Mouse (Mus musculus): ENCODE results near the gene Slc35b4.

Slc35b4 gene

GRCm38 (mm10) chr6:34176864-34177247, at the start of gene Slc35b4:
TSS of gene Slc35b4 (minus strand) at chr6:34177111.
- peak; percentile 95 for DNase-seq (ENCODE audit: low spot score)

- peak; percentile 21 for DNase-seq (ENCODE audit: low spot score)
These were observed 48.2 kb upstream of the Slc35b4 start for GRCm38 (mm10) chr6:34225004-34225599.

GRCm38 (mm10) chr6:34216450-34217319, 39.8 kb upstream of the Slc35b4 start:
- DNase-seq (ENCODE audit: low spot score), result no peak

GRCm38 (mm10) chr6:34205754-34206153, 28.8 kb upstream of the Slc35b4 start:
- DNase-seq (ENCODE audit: low spot score), result no peak

GRCm38 (mm10) chr6:34204971-34205572, 28.2 kb upstream of the Slc35b4 start:
- DNase-seq (ENCODE audit: low spot score), result no peak

- DNase-seq (ENCODE audit: low spot score), result no peak
These were observed 26.6 kb upstream of the Slc35b4 start for GRCm38 (mm10) chr6:34203503-34203902.

- no peak for DNase-seq (ENCODE audit: low spot score)
These were observed 18.1 kb upstream of the Slc35b4 start for GRCm38 (mm10) chr6:34194981-34195380.

- DNase-seq (ENCODE audit: low spot score), result no peak
These were observed 17.0 kb upstream of the Slc35b4 start for GRCm38 (mm10) chr6:34193708-34194475.

GRCm38 (mm10) chr6:34191401-34191800, 14.5 kb upstream of the Slc35b4 start:
- no peak for DNase-seq (ENCODE audit: low spot score)

GRCm38 (mm10) chr6:34189494-34189893, 12.6 kb upstream of the Slc35b4 start:
- DNase-seq (ENCODE audit: low spot score), result no peak

- no peak for DNase-seq (ENCODE audit: low spot score)
These were observed 11.2 kb upstream of the Slc35b4 start for GRCm38 (mm10) chr6:34187986-34188599.

GRCm38 (mm10) chr6:34187273-34187863, 10.5 kb upstream of the Slc35b4 start:
- DNase-seq (ENCODE audit: low spot score), result no peak

- DNase-seq (ENCODE audit: low spot score), result no peak
These were observed 6.4 kb upstream of the Slc35b4 start for GRCm38 (mm10) chr6:34183326-34183725.

- no peak for DNase-seq (ENCODE audit: low spot score)
These were observed 5.0 kb upstream of the Slc35b4 start for GRCm38 (mm10) chr6:34181961-34182360.

- DNase-seq (ENCODE audit: low spot score), result no peak
These were observed 3.0 kb upstream of the Slc35b4 start for GRCm38 (mm10) chr6:34179911-34180310.

- DNase-seq (ENCODE audit: low spot score), result no peak
These were observed 2.1 kb upstream of the Slc35b4 start for GRCm38 (mm10) chr6:34179007-34179406.

- DNase-seq (ENCODE audit: low spot score), result no peak
These were observed 624 bp downstream of the Slc35b4 start for GRCm38 (mm10) chr6:34176111-34176863.

- no peak for DNase-seq (ENCODE audit: low spot score)
These were observed 2.2 kb downstream of the Slc35b4 start for GRCm38 (mm10) chr6:34174715-34175114.

GRCm38 (mm10) chr6:34173251-34173650, 3.7 kb downstream of the Slc35b4 start:
- no peak for DNase-seq (ENCODE audit: low spot score)

- DNase-seq (ENCODE audit: low spot score), result no peak
These were observed 5.0 kb downstream of the Slc35b4 start for GRCm38 (mm10) chr6:34171748-34172457.

All from testis, postnatal 14 days (tissue).